Mouse (Mus musculus) brain, adult 2 months (tissue): Measurements from ENCODE around the gene Slc22a15.
"Not testable (repeated sequence)": the region's sequence is repeated elsewhere in the genome, so short reads cannot be mapped to it uniquely, and the experiment has no call there.

ENCODE experiments used
- DNase-seq: peaks from one replicate; pipeline ENCODE4 v3.0.0; 2011; ENCODE audit warnings: low read depth, low spot score

The Slc22a15 gene

GRCm38 (mm10) chr3:101867001-101867421 lies 57.2 kb downstream of the Slc22a15 start:
- DNase-seq = peak; percentile 93

GRCm38 (mm10) chr3:101861856-101862255 lies 62.4 kb downstream of the Slc22a15 start:
- DNase-seq = no peak

GRCm38 (mm10) chr3:101860151-101860550 lies 64.1 kb downstream of the Slc22a15 start:
- peak; percentile 74 for DNase-seq

GRCm38 (mm10) chr3:101859740-101860139 lies 64.5 kb downstream of the Slc22a15 start:
- peak; percentile 37 for DNase-seq

- peak; percentile 36 for DNase-seq
Observed at GRCm38 (mm10) chr3:101854075-101854474, 70.2 kb downstream of the Slc22a15 start.

GRCm38 (mm10) chr3:101851363-101851762 lies 72.9 kb downstream of the Slc22a15 start:
- DNase-seq = no peak

GRCm38 (mm10) chr3:101848816-101849215 lies 75.4 kb downstream of the Slc22a15 start, which contains the start of gene Mab21l3:
Mab21l3 (minus strand) TSS chr3:101848959.
- DNase-seq = no peak

- no peak for DNase-seq
Observed at GRCm38 (mm10) chr3:101846096-101846495, 78.2 kb downstream of the Slc22a15 start.

- DNase-seq = no peak
Observed at GRCm38 (mm10) chr3:101842372-101843094, 81.7 kb downstream of the Slc22a15 start.

- no peak for DNase-seq
Observed at GRCm38 (mm10) chr3:101839327-101839726, 84.9 kb downstream of the Slc22a15 start.

GRCm38 (mm10) chr3:101836971-101837370 lies 87.3 kb downstream of the Slc22a15 start:
- no peak for DNase-seq

- no peak for DNase-seq
Observed at GRCm38 (mm10) chr3:101836532-101836931, 87.7 kb downstream of the Slc22a15 start.

GRCm38 (mm10) chr3:101836045-101836444 lies 88.2 kb downstream of the Slc22a15 start:
- DNase-seq = peak; percentile 75

- DNase-seq = no peak
Observed at GRCm38 (mm10) chr3:101831189-101831858, 92.9 kb downstream of the Slc22a15 start.

- no peak for DNase-seq
Observed at GRCm38 (mm10) chr3:101829881-101830616, 94.2 kb downstream of the Slc22a15 start.

- no peak for DNase-seq
Observed at GRCm38 (mm10) chr3:101828595-101828994, 95.7 kb downstream of the Slc22a15 start.

GRCm38 (mm10) chr3:101827220-101827715 lies 97.0 kb downstream of the Slc22a15 start:
- no peak for DNase-seq

GRCm38 (mm10) chr3:101824338-101824737 lies 99.9 kb downstream of the Slc22a15 start:
- no peak for DNase-seq

GRCm38 (mm10) chr3:101822052-101822451 lies 102.2 kb downstream of the Slc22a15 start:
- DNase-seq = no peak

GRCm38 (mm10) chr3:101820708-101821107 lies 103.5 kb downstream of the Slc22a15 start:
- DNase-seq = not testable (repeated sequence)

- DNase-seq = no peak
Observed at GRCm38 (mm10) chr3:101816006-101816405, 108.2 kb downstream of the Slc22a15 start.

- no peak for DNase-seq
Observed at GRCm38 (mm10) chr3:101814790-101815189, 109.5 kb downstream of the Slc22a15 start.
